Mouse (Mus musculus) limb, embryonic 11.5 days (tissue): Measurements from ENCODE around the gene Lix1l. TPM values are rescaled to one million over a fixed set of nuclear protein-coding genes. Genes with fewer than 3 reads are reported as not detected.

Experiments
- ATAC-seq: fragments of 200-750 bp; cut with Nextera tagmentation; 2 replicates; pipeline ENCODE4 v1.8.0; 2017; ENCODE audit warnings: low read depth; ENCODE audit not compliant: insufficient number of reproducible peaks, low FRiP score, low TSS enrichment
- DNase-seq: peaks from one replicate; pipeline ENCODE4 v3.0.0-alpha.2; 2015; ENCODE audit warnings: low spot score
- H3K27ac ChIP-seq: fragments of 300-500 bp; sonication (generic); replicated peaks from 2 replicates; pipeline ENCODE4 v1.5.1; 2014; ENCODE audit warnings: low read depth, mild to moderate bottlenecking, low read length
- H3K27me3 ChIP-seq: fragments of 300-500 bp; sonication (generic); 2 replicates; pipeline ENCODE4 v1.6.1; 2014; ENCODE audit warnings: mild to moderate bottlenecking, low read length, mixed read lengths; ENCODE audit not compliant: control insufficient read depth, insufficient read depth
- H3K36me3 ChIP-seq: fragments of 300-500 bp; sonication (generic); 2 replicates; pipeline ENCODE4 v1.6.1; 2014; ENCODE audit warnings: mild to moderate bottlenecking, low read length, moderate library complexity, mixed read lengths; ENCODE audit not compliant: control insufficient read depth, insufficient read depth
- H3K4me1 ChIP-seq: fragments of 300-500 bp; sonication (generic); 2 replicates; pipeline ENCODE4 v1.6.1; 2014; ENCODE audit warnings: low read length, mixed read lengths; ENCODE audit not compliant: control insufficient read depth, insufficient read depth
- H3K4me2 ChIP-seq: fragments of 300-500 bp; sonication (generic); 2 replicates; pipeline ENCODE4 v1.6.1; 2014; ENCODE audit warnings: low read depth, mild to moderate bottlenecking, moderate library complexity; ENCODE audit not compliant: severe bottlenecking
- H3K4me3 ChIP-seq: fragments of 300-500 bp; sonication (generic); 2 replicates; pipeline ENCODE4 v1.5.1; 2014; ENCODE audit warnings: low read depth, low read length
- H3K9ac ChIP-seq: fragments of 300-500 bp; sonication (generic); 2 replicates; pipeline ENCODE4 v1.6.1; 2014; ENCODE audit warnings: mild to moderate bottlenecking, low read length
- H3K9me3 ChIP-seq: fragments of 300-500 bp; sonication (generic); 2 replicates; pipeline ENCODE4 v1.6.1; 2016; ENCODE audit warnings: low read length; ENCODE audit not compliant: control insufficient read depth
- WGBS: fragments of 180-500 bp; shearing (Covaris S2); extraction: QIAGEN DNeasy Blood & Tissue Kit; methylation state at CpG from one replicate; pipeline ENCODE4 v1.1.7; 2014; 5-methylcytosine and 5-hydroxymethylcytosine counted together
- polyA plus RNA-seq: library from polyadenylated mRNA; unstranded; fragments of >200 nt; fragmentation: Nextera tagmentation; extraction: Ambion mirVana; gene quantifications from 2 replicates; pipeline ENCODE4 v1.2.1, GENCODE M21; 2014

The Lix1l gene
- polyA plus RNA-seq, 1 experiment from 2014 or later: 5.7 TPM

- Histone ChIP-seq H3K27ac (no peak overlapping the region), H3K4me3 (peak overlapping the region; percentile 66), H3K27me3 (peaks cover 10% of the 10 kb centered on the region), H3K9me3 (no peaks in the 10 kb centered on the region), H3K4me1 (peaks cover 12% of the 10 kb centered on the region; the same call in 1 of the 2 replicates), H3K9ac (peak overlapping the region; percentile 69), H3K4me2 (peak overlapping the region; percentile 61), H3K36me3 (no peaks in the 10 kb centered on the region)
- ATAC-seq: no peak
- 2% methylated on average over 10 of the region's 10 CpGs for WGBS
- DNase-seq: no peak
These were observed 7.6 kb upstream of the Lix1l start for GRCm38 (mm10) chr3:96593374-96593773.

GRCm38 (mm10) chr3:96593790-96594560 is 7.0 kb upstream of the Lix1l start, which contains the start of gene Polr3gl:
Gene Polr3gl (minus strand): TSS chr3:96594181.
- WGBS: under 1% methylated on average over 38 of the region's 38 CpGs

GRCm38 (mm10) chr3:96594851-96595250 is 6.1 kb upstream of the Lix1l start:
- peaks cover 10% of the 10 kb centered on the region for H3K27me3 ChIP-seq
- peaks cover 16% of the 10 kb centered on the region; the same call in 1 of the 2 replicates for H3K4me1 ChIP-seq
- H3K9me3 ChIP-seq: no peaks in the 10 kb centered on the region
- H3K27ac ChIP-seq: no peak overlapping the region
- H3K4me2 ChIP-seq: no peak overlapping the region
- no peaks in the 10 kb centered on the region for H3K36me3 ChIP-seq
- H3K4me3 ChIP-seq: no peak overlapping the region
- ATAC-seq (no peak), DNase-seq (no peak)
- WGBS: 82% methylated on average over 5 of the region's 5 CpGs
- no peak overlapping the region for H3K9ac ChIP-seq

More at GRCm38 (mm10) chr3:96593790-96594560, 7.0 kb upstream of the Lix1l start, which contains the start of gene Polr3gl:
- Histone ChIP-seq H3K27me3 (peaks cover 10% of the 10 kb centered on the region), H3K9ac (peak within 1 kb of the TSS; percentile 69), H3K4me3 (peak within 1 kb of the TSS; percentile 66), H3K9me3 (no peaks in the 10 kb centered on the region), H3K4me1 (peaks cover 16% of the 10 kb centered on the region; the same call in 1 of the 2 replicates), H3K36me3 (no peaks in the 10 kb centered on the region), H3K27ac (no peak within 1 kb of the TSS; the same call in 1 of the 2 replicates), H3K4me2 (peak within 1 kb of the TSS; percentile 61)
- ATAC-seq (peak; percentile 73), DNase-seq (peak; percentile 95)

- Histone ChIP-seq H3K4me2 (peak overlapping the region; percentile 99), H3K4me1 (peaks cover 18% of the 10 kb centered on the region; the same call in 1 of the 2 replicates), H3K27me3 (peaks cover 10% of the 10 kb centered on the region), H3K27ac (no peak overlapping the region), H3K4me3 (peak overlapping the region; percentile 49; the same call in 1 of the 2 replicates), H3K36me3 (no peaks in the 10 kb centered on the region), H3K9ac (no peak overlapping the region), H3K9me3 (no peaks in the 10 kb centered on the region)
- ATAC-seq (no peak), DNase-seq (no peak)
- 28% methylated on average over 6 of the region's 6 CpGs for WGBS
These were observed 5.3 kb upstream of the Lix1l start for GRCm38 (mm10) chr3:96595661-96596060.

- H3K27me3 ChIP-seq: peaks cover 10% of the 10 kb centered on the region
These were observed 4.7 kb upstream of the Lix1l start, which contains the start of gene Ankrd34a for GRCm38 (mm10) chr3:96596228-96596707. Gene Ankrd34a (plus strand): TSS chr3:96596636.

GRCm38 (mm10) chr3:96596855-96597254 is 4.1 kb upstream of the Lix1l start:
- Histone ChIP-seq H3K4me2 (peak overlapping the region; percentile 99), H3K4me1 (peaks cover 18% of the 10 kb centered on the region; the same call in 1 of the 2 replicates), H3K9ac (peak overlapping the region; percentile 61), H3K36me3 (no peaks in the 10 kb centered on the region), H3K27ac (no peak overlapping the region), H3K9me3 (no peaks in the 10 kb centered on the region), H3K4me3 (peak overlapping the region; percentile 49), H3K27me3 (peaks cover 10% of the 10 kb centered on the region)
- no peak for DNase-seq
- ATAC-seq: no peak
- WGBS: 2% methylated on average over 11 of the region's 12 CpGs

More at GRCm38 (mm10) chr3:96596228-96596707, 4.7 kb upstream of the Lix1l start, which contains the start of gene Ankrd34a:
- H3K4me1 ChIP-seq: peaks cover 18% of the 10 kb centered on the region; the same call in 1 of the 2 replicates
- H3K9me3 ChIP-seq: no peaks in the 10 kb centered on the region
- DNase-seq (peak; percentile 48), ATAC-seq (no peak)
- H3K4me2 ChIP-seq: peak within 1 kb of the TSS; percentile 99
- WGBS: under 1% methylated on average over 20 of the region's 23 CpGs
- H3K36me3 ChIP-seq: no peaks in the 10 kb centered on the region
- H3K27ac ChIP-seq: no peak within 1 kb of the TSS
- H3K4me3 ChIP-seq: peak within 1 kb of the TSS; percentile 49
- peak within 1 kb of the TSS; percentile 61 for H3K9ac ChIP-seq

GRCm38 (mm10) chr3:96597435-96597891 is 3.5 kb upstream of the Lix1l start:
- Histone ChIP-seq H3K4me1 (peaks cover 21% of the 10 kb centered on the region; the same call in 1 of the 2 replicates), H3K9ac (peak overlapping the region; percentile 61), H3K27me3 (peaks cover 10% of the 10 kb centered on the region), H3K27ac (no peak overlapping the region), H3K9me3 (no peaks in the 10 kb centered on the region), H3K4me3 (peak overlapping the region; percentile 49), H3K36me3 (no peaks in the 10 kb centered on the region), H3K4me2 (peak overlapping the region; percentile 99)
- under 1% methylated on average over 40 of the region's 40 CpGs for WGBS
- DNase-seq (peak; percentile 65), ATAC-seq (no peak)
